Mouse (Mus musculus) heart, adult 18-20 months (tissue): ENCODE measurements around the gene Usp24. TPM values are rescaled to one million over a fixed set of nuclear protein-coding genes. Genes with fewer than 3 reads are reported as not detected.

Experiments
- DNase-seq, 2 experiments: peaks; one replicate each; pipeline ENCODE4 v3.0.0; 2021 to 2022; ENCODE audit warnings: mixed read lengths in 1 of 2
- total RNA-seq, 2 experiments: library from RNA; stranded (reverse); gene quantifications; 2 replicates each; pipeline ENCODE4 v1.2.3; 2021

The Usp24 gene
- total RNA-seq, 2 experiments from 2014 or later, result 51.8 to 51.9 TPM

DNA sequence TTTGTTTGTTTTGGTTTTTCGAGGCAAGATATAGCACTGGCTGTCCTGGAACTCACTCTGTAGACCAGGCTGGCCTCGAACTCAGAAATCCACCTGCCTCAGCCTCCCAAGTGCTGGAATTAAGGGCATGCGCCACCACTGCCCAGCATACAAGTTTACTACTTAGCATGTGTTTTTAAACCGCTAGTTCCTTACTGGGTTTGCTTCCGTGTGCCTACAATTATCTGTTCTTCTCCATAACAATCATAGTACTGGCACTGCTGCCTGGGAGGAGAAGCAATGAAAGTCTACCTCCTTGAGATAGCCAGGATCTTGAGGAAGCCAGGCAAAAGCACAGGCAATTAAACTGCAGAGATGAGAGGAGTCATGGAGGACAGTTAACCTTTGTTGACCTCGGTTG is 112.6 kb downstream of the Usp24 start:
- DNase-seq, result no peak

DNA sequence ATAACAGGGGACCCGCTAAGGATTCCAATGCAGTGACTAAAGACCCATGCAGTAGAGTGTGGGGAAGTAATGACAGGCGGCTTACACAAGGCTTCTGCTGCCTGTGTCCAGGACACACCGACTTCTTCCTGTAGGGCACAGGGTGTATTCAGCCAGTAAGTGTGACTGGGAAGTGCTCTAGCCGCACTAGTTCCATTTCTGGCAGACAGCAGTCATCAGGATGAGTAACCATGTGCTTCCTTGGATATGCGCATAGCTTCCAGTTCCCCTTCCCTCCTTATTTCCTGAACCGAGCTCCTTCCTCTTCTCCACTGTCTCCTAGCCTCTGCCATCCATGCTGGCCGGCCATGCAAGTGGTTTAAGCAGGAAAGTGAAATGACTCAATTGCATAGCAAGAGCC is 113.1 kb downstream of the Usp24 start:
- DNase-seq, result peak in 1 of 2 experiments; percentile 17

DNA sequence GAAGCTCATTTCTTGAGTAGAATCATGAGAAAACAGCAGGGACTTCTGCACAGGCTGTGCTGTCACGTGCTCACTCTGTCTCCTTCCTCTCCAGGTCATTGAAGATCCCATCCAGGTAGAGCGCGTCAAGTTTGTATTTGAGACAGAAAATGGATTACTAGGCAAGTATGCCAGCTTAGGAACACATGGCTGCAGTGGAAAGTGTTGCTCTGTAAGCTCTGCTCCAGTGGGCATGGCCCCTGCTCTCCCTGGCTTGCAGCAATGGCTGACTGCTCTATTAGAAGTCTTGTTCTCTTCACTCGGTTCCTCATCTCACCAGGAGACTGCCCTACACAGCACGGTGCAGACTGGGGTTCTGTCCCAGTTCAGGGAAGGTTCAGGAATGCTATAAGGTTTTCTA is 114.4 kb downstream of the Usp24 start:
- no peak for DNase-seq

DNA sequence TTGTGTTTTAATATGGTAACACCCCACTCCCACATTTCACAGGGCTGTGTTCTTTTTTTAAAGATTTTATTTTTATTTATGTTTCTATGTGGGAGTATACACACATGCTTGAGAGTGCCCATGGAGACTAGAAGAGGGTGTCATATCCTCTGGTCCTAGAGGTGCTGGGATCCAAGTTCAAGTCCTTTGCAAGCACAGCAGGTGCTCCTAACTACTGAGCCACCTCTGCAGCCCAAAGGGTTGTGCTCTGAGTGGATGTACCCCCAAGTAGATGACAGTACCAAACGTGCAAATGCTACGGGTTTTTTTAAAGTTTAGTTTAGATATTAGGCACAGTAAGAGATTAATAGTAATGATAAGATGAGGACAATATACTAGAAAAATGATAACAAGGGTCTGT is 119.4 kb downstream of the Usp24 start:
- DNase-seq, result no peak

DNA sequence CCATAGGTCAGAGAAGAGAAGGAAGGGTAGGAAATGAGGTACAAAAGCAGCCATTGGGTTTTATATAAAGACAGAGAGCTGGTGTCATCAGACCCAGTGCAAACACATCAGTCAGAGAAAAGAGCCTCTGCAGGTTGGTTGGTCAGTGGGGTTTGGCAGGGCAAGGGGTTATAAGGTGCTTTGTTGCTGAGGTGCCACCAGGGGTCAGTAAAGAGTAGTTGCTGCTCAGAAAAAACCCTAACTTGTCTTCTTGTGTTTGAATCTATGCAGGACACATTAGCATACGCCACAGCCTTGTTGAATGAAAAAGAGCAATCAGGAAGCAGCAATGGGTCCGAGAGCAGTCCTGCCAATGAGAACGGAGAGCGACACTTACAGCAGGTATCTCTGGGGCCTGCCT is 120.5 kb downstream of the Usp24 start:
- peak in 1 of 2 experiments; percentile 45 for DNase-seq

DNA sequence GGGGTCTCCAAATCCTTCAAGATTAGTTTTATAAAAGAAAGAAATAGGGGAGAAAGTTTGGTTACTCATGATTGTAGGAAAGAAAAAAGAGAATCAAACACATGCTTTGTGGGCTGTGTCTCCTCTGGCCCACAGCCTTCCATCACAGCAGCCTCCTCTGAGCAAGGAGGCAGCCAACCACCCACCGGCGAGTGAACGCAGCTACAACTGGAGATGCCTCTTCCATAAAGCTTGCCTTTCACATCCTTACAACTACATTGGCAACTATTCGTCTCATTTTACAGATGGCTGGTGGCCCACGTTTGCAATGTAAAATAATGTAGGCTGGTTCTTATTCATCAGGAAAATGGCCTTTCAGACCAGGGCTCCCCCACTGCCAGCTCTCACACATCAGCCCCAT is 121.2 kb downstream of the Usp24 start:
- DNase-seq, result no peak

DNA sequence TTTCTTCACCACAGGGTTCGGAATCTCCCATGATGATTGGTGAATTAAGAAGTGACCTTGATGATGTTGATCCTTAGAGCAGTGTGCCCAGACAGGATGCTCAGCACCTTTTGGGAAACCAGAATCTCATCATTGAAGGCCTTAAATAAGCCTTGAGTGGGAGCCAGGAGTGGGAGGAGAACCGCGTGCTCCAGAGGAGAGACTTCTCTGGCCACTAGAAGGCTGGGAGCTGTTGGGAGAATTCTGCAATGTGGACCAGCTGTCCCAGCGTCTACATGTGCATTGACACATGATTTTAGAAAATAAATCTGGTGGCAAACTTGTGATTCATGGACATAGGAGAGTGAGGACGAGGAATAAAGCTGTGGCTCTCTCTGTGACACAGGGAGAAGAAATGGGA is 122.8 kb downstream of the Usp24 start:
- no peak for DNase-seq

DNA sequence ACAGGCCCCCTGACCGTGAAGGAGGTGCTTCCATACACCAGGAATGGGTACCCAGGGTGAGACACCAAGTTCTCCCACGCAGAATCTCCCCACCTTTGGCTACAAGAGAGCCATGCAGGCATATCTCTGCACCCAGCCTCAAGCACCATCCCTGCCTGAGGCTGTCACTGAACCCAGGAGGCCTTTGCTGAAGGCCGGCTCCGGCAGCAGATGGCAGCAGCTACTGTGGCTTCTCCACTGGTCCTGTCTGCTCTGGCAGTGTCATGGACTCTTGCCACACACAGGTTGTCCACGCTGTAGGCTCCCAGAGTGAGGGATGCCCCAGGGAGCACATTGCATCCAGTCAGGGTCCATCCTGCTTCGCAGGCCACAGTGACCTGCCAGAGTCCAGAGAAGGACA is 127.2 kb downstream of the Usp24 start:
- DNase-seq, result no peak

DNA sequence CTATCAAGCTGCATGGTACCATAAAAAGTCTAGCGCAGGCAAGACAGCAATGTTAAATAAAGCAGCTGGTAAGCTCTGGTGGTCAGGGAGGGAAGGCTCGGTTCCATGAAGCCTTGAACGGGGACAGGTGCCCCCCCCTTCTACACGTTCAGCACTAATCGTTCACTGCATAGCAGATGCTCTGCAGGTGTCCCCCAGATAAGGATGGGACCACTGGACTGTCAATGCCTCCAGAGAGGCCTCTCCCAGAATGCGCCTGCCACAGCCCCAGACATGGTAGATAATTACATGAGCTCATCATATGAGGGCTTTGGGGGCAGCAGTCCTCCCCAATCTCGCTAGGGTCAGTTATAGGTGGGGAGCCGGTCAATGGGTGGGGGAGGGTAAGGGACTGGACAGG is 133.3 kb downstream of the Usp24 start:
- DNase-seq, result no peak

DNA sequence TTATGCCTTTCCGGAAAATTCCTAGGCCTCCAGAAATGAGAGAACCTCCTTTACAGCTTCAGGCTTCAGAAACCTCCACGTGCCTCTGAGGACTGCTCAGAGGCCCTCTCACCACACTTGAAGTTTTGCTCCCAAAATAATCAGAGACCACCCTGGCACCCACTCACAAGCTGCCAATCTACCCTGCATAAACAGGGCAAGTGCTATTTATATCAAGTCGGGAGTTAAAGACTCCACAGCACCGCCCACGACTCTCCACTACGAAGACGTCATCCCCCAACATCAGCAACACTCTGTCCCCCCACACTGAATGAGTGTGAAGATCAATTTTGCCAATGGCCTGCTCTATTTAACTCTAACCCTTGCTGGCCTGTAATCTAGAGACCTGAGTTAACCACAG is 136.4 kb downstream of the Usp24 start:
- no peak for DNase-seq

DNA sequence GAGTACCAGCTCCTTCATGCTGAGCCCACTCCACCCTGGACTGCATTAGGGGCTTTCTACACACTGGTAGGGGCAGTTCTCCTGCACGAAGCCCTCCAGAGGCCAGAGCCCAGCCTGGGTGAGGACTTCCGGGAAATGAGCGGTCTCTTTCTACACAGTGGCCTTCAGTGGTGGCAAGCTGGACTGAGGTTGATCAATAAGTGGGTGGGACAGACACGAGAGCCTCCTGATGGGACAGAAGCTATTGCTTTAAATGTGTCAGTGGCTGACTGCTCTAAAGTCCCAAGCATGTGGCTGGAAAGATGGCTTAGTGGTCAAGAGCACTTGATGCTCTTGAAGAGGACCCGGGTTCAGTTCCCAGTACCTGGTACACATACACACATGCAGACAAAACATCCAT is 137.1 kb downstream of the Usp24 start:
- DNase-seq, result no peak

DNA sequence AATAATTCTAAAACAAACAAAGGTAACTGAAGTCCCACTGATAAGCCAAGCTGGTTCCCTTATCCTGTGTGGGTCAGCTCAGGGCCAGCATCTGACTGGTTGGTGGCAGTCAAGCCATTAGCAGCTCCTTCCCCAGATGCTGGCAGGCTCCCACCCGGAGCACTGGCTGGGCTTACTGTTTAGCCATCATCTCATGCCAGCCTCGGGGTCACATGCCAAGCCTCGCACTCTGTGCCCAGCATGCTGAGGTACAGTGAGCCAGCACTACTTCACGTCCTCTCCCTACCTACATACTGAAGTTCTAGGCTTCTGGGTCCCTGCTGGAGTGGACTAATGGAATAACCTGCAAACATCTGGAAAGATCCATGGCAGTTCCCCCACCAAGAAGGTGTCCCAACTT is 137.5 kb downstream of the Usp24 start:
- DNase-seq, result peak in 1 of 2 experiments; percentile 27

DNA sequence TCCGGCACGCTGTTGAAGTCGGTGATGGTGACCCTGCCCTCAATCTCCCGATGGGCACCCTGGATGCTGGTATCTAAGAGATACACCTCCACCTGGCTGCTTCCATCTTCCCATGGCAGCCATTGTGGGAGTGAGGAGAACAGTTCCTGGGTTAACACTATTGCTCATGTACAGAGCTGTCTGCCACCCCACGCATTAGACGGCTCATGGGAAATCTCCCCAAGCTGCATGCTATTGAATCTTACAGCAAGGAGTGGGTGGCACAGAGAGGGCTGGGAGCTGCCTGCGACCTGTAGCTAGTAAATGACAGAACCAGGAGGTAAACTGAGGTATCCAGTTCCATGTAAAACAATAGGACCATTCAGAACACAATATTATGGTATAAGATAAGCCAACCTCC is 138.5 kb downstream of the Usp24 start:
- no peak for DNase-seq

DNA sequence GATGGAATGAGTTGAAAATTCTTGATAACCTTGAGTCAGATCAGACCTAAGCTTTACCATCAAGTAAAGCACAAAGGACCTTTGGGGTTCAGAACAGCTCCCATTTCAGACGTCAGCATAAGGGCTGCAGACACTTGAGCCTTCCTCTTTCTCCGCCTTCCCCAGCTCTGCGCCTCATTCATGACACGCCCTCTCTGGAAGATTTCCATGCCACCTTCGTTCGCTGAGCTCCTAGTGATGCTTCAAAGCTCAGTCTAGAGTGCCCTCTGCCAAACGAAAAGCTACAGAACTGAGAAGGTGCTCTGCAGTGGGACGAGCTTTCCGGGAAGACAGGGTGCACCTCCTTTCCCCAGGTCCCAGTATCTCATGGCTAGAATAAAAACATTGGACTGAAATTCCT is 146.0 kb downstream of the Usp24 start:
- no peak for DNase-seq

DNA sequence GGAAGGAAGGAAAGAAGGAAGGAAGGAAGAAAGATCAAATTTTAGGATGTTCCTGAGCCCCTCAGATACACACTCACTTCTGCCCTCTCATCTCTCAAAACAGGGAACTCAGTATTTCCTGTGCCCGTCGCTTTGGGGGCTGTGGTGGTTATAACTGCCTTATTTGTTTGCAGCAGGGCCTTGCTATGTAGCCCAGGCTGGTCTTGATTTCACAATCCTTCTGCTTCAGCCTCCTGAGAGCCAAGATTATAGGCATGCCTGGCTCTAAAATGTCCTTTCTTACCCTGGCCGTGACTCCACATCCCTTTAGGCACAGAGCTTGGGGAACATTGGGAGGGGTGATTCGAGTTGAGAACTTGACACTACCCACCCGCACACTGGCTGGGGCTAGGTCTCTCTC is 146.5 kb downstream of the Usp24 start:
- no peak for DNase-seq

DNA sequence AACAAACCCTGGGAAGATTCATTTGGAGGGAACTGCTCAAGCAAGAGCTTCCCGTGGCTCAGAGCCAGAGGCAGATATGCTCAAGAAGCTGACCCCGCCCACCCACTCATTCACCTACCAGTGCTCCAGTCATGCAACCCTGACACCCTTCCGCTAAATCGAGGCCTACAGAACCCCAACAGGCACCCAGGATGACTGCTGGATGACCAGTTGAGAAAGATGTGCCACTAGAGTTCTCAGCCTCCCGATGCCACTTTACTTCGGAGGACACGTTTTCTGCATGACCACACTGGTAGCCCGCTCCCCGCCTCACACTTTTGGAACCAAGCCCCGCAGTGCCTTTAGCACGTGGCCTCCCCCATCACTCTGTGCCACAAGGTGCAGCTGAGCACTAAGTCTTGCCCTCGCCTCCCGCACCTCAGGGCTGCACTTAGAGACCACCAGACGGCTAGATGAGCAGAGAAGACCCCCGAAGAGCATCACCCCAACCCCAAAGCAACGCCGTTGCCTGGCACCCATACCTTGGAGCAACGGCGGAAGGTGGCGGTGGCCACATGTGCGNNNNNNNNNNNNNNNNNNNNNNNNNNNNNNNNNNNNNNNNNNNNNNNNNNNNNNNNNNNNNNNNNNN is 147.3 kb downstream of the Usp24 start:
- DNase-seq, result no peak

DNA sequence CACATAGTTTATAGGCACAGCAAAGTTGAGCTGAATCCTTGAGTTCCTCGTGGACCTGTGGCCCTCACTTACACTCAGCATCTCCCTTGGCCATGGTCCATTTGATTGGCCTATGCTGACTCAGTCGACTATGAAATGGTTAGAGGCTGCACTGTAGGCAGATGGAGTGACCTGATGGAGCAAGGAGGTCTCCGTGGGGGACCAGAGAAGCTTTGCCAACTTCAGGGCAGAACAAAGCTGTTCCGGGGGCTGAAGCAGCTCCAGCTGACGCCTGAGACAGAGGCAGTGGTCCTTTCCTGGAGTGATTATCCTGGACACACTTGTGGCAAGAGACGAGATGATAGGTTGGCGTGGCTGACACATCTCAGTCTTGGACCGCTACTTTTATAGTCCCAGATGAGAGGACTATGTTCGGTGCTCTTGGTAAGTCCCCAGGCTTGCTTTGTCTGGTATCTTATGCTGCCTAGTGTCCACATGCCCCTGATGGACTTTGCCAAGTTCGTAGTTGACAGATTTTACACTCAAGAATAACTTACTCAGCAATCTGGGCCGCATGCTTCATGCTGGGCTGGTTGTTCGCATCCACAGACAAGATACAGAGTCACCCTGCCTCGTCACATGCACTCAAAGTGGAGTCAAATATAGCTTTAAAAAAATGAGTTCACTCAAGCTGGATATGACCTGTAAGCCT is 151.6 kb downstream of the Usp24 start:
- DNase-seq, result no peak

DNA sequence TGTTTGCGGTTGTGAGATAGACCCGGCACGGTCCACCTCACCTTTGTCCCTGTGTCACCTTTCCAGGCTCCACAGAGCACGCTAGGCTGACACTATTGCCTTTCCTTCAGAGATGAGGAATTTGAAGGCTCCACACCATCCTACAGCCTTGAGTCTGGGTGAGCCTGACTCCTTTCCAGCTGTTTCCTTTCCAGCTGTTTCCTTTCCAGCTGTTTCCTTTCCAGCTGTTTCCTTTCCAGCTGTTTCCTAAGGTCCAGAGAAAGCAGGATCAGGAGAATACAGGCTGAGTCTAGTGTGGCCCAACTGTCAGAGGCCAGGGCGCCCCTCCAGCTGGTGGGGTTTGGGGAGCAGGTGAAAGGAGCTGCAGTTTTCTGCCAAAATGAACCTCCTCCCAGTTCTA is 154.9 kb downstream of the Usp24 start:
- peak; percentile 57 to 73 for DNase-seq

DNA sequence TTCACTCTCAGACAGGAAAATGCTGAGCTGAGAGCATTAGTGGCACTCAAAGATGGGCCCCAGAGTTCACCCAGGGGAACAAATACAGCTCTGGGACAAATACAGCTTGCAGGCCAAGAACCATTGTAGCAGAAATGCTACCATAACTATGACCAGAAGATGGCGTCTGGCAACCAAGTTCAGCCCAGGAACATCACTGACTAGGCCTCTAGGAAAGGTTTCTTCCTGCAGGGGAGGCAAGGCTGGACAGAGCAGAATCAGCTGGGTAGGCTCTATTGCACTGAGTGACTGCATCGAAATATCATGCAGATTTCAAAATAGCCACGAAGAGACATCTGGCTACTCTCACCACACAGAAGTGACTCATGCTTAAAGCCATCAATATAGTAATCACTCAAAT is 156.3 kb downstream of the Usp24 start:
- peak; percentile 57 to 70 for DNase-seq

DNA sequence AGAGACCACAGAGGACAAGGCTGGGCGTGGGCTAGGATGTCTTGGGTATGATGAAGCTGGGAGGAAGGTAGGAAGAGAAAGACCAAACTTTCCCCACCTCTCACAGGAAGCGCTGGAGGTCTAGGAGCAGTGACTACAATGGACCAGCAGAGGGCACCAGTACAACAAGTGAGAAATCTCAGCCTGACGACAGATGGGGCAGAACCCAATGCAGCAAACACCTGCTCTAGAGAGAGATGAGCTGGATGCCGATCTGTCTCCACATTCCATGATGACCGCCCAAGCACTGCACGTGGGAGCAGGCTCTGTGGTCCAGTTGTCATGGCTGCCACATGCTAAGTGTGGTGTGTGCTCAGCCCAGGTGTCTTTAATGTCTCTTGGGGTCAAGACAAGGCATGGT is 158.2 kb downstream of the Usp24 start:
- DNase-seq, result peak; percentile 18 to 67

DNA sequence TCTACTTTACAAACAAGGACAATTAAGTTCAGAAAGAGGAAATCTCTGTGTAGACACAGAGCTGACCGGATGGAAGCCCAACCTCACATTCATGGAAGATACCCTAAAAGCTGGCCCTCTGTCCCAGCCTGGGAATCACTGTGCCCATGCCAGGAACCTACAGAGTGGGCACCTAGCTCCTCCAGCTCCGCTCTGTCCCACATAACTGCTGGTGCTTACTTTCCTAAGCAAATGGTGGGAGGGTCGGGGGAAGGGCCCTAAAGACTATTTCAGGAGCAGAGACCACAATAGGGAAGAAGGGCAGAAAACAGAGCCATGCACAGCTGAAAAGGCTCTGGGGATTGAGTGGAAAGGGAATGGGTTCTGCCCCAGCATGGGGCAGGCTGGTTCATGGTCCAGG is 164.5 kb downstream of the Usp24 start:
- no peak for DNase-seq

DNA sequence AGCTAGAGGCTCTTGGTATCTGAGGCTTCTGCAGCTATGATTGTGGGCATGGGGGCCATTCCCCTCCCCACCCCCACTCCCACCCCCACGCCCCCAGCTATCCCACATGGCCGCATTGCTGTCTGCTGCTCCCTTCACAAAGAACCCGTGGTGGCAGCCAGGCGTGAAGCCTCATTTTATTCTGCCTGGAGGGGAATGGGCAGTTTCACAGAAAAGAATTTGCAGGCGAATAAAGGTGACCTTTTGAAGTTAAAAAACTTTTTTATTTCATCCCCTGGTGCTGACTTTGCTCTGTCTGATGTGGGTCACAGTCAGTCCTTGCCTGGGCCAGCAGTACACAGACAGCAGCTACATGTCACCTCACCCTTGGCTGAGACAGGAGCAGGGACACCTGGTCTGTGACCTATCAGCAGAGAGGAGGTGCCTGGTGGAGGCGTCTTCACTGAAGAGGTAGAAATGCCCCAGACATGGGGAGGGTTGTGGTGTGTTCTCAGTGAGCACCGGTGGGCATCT is 167.3 kb downstream of the Usp24 start:
- DNase-seq, result no peak

DNA sequence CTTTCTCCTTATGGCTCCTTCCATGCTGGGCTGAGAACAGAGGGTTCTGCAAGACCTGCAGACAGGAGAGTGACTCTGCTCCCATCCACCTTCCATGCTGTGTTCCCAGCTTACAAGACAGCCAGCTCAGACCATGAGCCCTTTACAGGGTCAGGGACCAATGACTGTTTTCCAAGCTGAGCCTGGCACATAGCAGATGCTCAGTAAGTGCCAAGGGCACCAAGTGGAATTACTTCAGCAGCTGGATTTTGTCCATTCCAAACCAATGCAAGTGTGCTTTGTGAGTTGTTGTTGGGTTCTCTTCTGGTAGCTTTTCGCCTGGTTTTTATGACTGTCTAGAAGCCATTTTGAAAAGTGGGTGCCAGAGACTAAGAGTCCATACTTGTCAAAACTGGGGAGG is 167.8 kb downstream of the Usp24 start:
- DNase-seq, result no peak

DNA sequence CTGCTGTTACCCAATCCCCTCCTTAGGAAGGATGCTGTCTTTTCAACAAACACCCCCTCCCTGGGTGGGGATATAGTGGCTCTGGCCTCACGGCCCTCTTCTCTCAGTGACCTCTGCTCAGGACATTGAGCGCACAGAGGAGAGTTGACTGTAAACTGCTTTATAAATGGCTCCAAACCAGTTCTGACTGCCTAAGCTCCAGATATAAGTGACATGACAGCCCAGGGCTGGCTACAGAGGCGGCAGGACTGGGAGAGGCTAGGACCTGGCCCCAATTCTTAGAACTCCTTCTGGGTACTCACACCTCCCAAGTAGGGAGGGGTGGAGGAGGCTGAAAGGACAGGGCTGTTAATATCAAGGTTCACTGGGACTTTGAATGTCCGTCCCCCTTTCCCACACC is 174.6 kb downstream of the Usp24 start:
- no peak for DNase-seq
